9 mouse cellular contexts compared by ENCODE assay signal in genomic region chr1:170292239-170292951, GRCm38 (mm10). TPM values are rescaled to one million over a fixed set of nuclear protein-coding genes. Genes with fewer than 3 reads are reported as not detected.
DNase-seq lines count a peak whose midpoint lies in the region; ATAC-seq lines count a peak whose summit lies in the region.
"Had no signal": no experiment of that assay in that cellular context is flagged by ENCODE, and none has a peak within 500 bp of the region (broad histone marks: within the 10 kb centered on the region; RNA-seq: fewer than 3 reads in every experiment).

No protein-coding gene starts in this region.

- no peak overlapping the region for H3K27ac ChIP-seq in heart, embryonic 11.5 days (ENCODE audit: low read depth, low read length)
- no peak overlapping the region for H3K27ac ChIP-seq in forebrain, embryonic 13.5 days
- H3K27ac ChIP-seq: limb, embryonic 12.5 days had no signal

- H3K27me3 ChIP-seq in heart, embryonic 11.5 days (ENCODE audit: control insufficient read depth, insufficient read depth, low read length): no peaks in the 10 kb centered on the region
- H3K27me3 ChIP-seq in forebrain, embryonic 13.5 days: no peaks in the 10 kb centered on the region
- H3K27me3 ChIP-seq: limb, embryonic 12.5 days had no signal

- no peaks in the 10 kb centered on the region for H3K9me3 ChIP-seq in heart, embryonic 11.5 days (replicated peaks; ENCODE audit: control insufficient read depth, low read length)
- 0 out of 2 replicates have a peak, but pooled peaks cover 3% of the 10 kb centered on the region for H3K9me3 ChIP-seq in forebrain, embryonic 13.5 days (replicated peaks)
- H3K9me3 ChIP-seq: limb, embryonic 12.5 days had no signal

- DNase-seq in heart, adult 18-20 months: peak; percentile 23 to 66
- peak; percentile 2 for DNase-seq in induced T-regulatory cell, adult 2 months (ENCODE audit: low read depth)
- peak; percentile 65 to 83 for DNase-seq in left cerebral cortex, postnatal 25 days (ENCODE audit: low spot score in 2 of 2)
- DNase-seq in natural killer cell, adult 2 months (ENCODE audit: low spot score in 2 of 2): peak; percentile 20 to 35
- no peak for DNase-seq in B cell, adult 2 months

- H3K4me1 ChIP-seq in heart, embryonic 11.5 days (ENCODE audit: control insufficient read depth, insufficient read depth, low read length): peaks cover 11% of the 10 kb centered on the region; the same call in 1 of the 2 replicates
- H3K4me1 ChIP-seq in forebrain, embryonic 13.5 days: no peaks in the 10 kb centered on the region
- H3K4me1 ChIP-seq: limb, embryonic 12.5 days had no signal

- H3K4me3 ChIP-seq in heart, embryonic 11.5 days (ENCODE audit: low read depth, low read length): no peak overlapping the region
- H3K4me3 ChIP-seq in forebrain, embryonic 13.5 days: no peak overlapping the region
- H3K4me3 ChIP-seq: limb, embryonic 12.5 days had no signal

- ATAC-seq in heart, embryonic 11.5 days (replicated peaks; ENCODE audit: insufficient number of reproducible peaks, low FRiP score, low TSS enrichment): no peak
- ATAC-seq in cerebellum, adult (ENCODE audit: insufficient number of reproducible peaks, low FRiP score, low TSS enrichment): peak; percentile 74
- ATAC-seq in forebrain, embryonic 13.5 days: peak; percentile 79

- H3K9ac ChIP-seq in heart, embryonic 11.5 days (ENCODE audit: low read depth, low read length): no peak overlapping the region
- 0 out of 2 replicates have a peak overlapping the region, but pooled peaks have one; percentile 9 for H3K9ac ChIP-seq in forebrain, embryonic 13.5 days
- H3K9ac ChIP-seq: limb, embryonic 12.5 days had no signal

- no peak overlapping the region for H3K4me2 ChIP-seq in heart, embryonic 11.5 days
- H3K4me2 ChIP-seq in forebrain, embryonic 13.5 days: peak overlapping the region; percentile 30; the same call in 1 of the 2 replicates
- H3K4me2 ChIP-seq: limb, embryonic 12.5 days had no signal

- WGBS in heart, embryonic 11.5 days (ENCODE audit: insufficient replicate concordance): 47% methylated on average over 9 of the region's 9 CpGs
- 35% methylated on average over 9 of the region's 9 CpGs for WGBS in forebrain, embryonic 13.5 days

- H3K36me3 ChIP-seq in heart, embryonic 11.5 days (ENCODE audit: control insufficient read depth, insufficient read depth, low read length): no peaks in the 10 kb centered on the region
- H3K36me3 ChIP-seq in forebrain, embryonic 13.5 days (ENCODE audit: poor library complexity, severe bottlenecking): no peaks in the 10 kb centered on the region
- H3K36me3 ChIP-seq: limb, embryonic 12.5 days had no signal

- intact Hi-C loops in left cerebral cortex, postnatal 25 days (cut with DNase I): loop anchor here (1.0 to 10.0 kb wide), 4 partner anchors 111 to 552 kb away; partner anchors contain the start of gene Nos1ap

RNA-seq across cellular contexts. Expression of gene Gm7694, which starts 13.7 kb away (rescaled TPM):
- total RNA-seq in heart, adult 18-20 months (2021): 10 to 100 TPM in 1 of 2 experiments, 1 to 10 TPM in 1; 8.2 to 10.7 TPM
- 4.8 and 6.6 TPM in 2 replicates for polyA plus RNA-seq in heart, embryonic 11.5 days (2014; fragmentation: Nextera tagmentation; extraction: Ambion mirVana)
- 4.4 and 4.7 TPM in 2 replicates for polyA plus RNA-seq in forebrain, embryonic 13.5 days (2015; fragmentation: Nextera tagmentation; extraction: Ambion mirVana)
- 1 to 10 TPM; 1.9 to 2.5 TPM for total RNA-seq in left cerebral cortex, postnatal 25 days (2021)

RNA-seq across cellular contexts. Expression of gene Sh2d1b1, which starts 15.3 kb away (rescaled TPM):
- total RNA-seq in heart, adult 18-20 months (2021): under 1 TPM in 1 of 2 experiments, not detected in 1; 0.15 TPM
- polyA plus RNA-seq in heart, embryonic 11.5 days (2014; fragmentation: Nextera tagmentation; extraction: Ambion mirVana): 0.11 TPM in 1 of 2 replicates, not detected in the other
- polyA plus RNA-seq in forebrain, embryonic 13.5 days (2015; fragmentation: Nextera tagmentation; extraction: Ambion mirVana): 0.06 TPM in 1 of 2 replicates, not detected in the other
- not detected for total RNA-seq in left cerebral cortex, postnatal 25 days (2021)
- polyA plus RNA-seq: limb, embryonic 12.5 days had no signal

RNA-seq across cellular contexts. Expression of gene Spata46, which starts 16.2 kb away (rescaled TPM):
- not detected for total RNA-seq in heart, adult 18-20 months (2021)
- 2.5 and 3.0 TPM in 2 replicates for polyA plus RNA-seq in heart, embryonic 11.5 days (2014; fragmentation: Nextera tagmentation; extraction: Ambion mirVana)
- polyA plus RNA-seq in forebrain, embryonic 13.5 days (2015; fragmentation: Nextera tagmentation; extraction: Ambion mirVana): 1.9 and 2.1 TPM in 2 replicates
- total RNA-seq in left cerebral cortex, postnatal 25 days (2021): not detected

RNA-seq across cellular contexts. Expression of gene Sh2d1b2, which starts 59.8 kb away (rescaled TPM):
- total RNA-seq in heart, adult 18-20 months (2021): not detected
- polyA plus RNA-seq in heart, embryonic 11.5 days (2014; fragmentation: Nextera tagmentation; extraction: Ambion mirVana): not detected in 2 replicates
- not detected in 2 replicates for polyA plus RNA-seq in forebrain, embryonic 13.5 days (2015; fragmentation: Nextera tagmentation; extraction: Ambion mirVana)
- not detected for total RNA-seq in left cerebral cortex, postnatal 25 days (2021)
- polyA plus RNA-seq: limb, embryonic 12.5 days had no signal

Comparison
In these comparisons a context has a peak if more than half of its experiments do, and no peak if none do; other contexts are left out.
1. DNase-seq: peak in heart, adult 18-20 months (2 of 2), induced T-regulatory cell, adult 2 months (single experiment), left cerebral cortex, postnatal 25 days (2 of 2) and natural killer cell, adult 2 months (2 of 2); none in B cell, adult 2 months (0 of 2).